Mouse (Mus musculus) brain, embryonic 14.5 days (tissue): ENCODE measurements around the gene Olfr1371. TPM values are rescaled to one million over a fixed set of nuclear protein-coding genes. Genes with fewer than 3 reads are reported as not detected.
A peak's percentile ranks its signal among the peaks of the same experiment; 100 is the strongest.

Experiments
- DNase-seq: peaks from one replicate; pipeline ENCODE4 v3.0.0-alpha.2; 2011; ENCODE audit warnings: low read depth
- CTCF ChIP-seq: fragments of 200-500 bp; IDR thresholded peaks from 2 replicates; pipeline ENCODE4 v1.5.1; 2012; ENCODE audit warnings: inconsistent platforms, mild to moderate bottlenecking, moderate library complexity, borderline replicate concordance; ENCODE audit not compliant: insufficient read depth, insufficient read length; ENCODE audit errors: extremely low read depth
- POLR2A ChIP-seq: fragments of 200-500 bp; IDR thresholded peaks from 2 replicates; pipeline ENCODE4 v1.6.1; 2012; ENCODE audit warnings: mild to moderate bottlenecking, inconsistent platforms, borderline replicate concordance; ENCODE audit not compliant: poor library complexity, insufficient read depth, insufficient read length, severe bottlenecking; ENCODE audit errors: extremely low read depth
- polyA plus RNA-seq: library from polyadenylated mRNA; depleted of rRNA; stranded (reverse); fragments of >200 nt; gene quantifications from 2 replicates; pipeline ENCODE4 v1.2.3, GENCODE M21; 2012; rRNA removed

Olfr1371 gene
- not detected in 2 replicates for polyA plus RNA-seq

- TF ChIP-seq POLR2A (no peak), CTCF (no peak)
- no peak for DNase-seq
These were observed at the start of gene Olfr1371 for GRCm38 (mm10) chr11:52213887-52214286. TSS of gene Olfr1371 (minus strand) at chr11:52213987.

DNA sequence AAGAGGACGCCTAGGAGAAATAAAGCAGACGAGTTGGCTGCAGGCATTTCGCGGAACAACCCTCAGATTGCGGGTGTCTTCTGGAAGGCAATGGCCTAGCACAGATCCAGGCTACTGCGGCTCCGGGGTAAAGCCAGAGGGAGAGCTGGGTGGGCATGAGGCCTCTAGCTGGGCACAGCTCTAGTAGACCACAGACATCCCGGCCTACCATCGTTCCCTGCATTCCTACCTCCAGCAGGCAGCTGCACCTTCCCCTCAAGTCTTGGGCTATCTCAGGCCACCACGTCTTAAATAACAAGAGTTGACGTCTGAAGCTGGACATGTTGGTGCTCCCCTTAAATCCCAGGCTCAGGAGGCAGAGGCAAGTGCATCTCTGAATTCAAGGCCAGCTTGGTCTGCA lies 48.6 kb upstream of the Olfr1371 start:
- no peak for DNase-seq
- TF ChIP-seq CTCF (no peak), POLR2A (no peak)

DNA sequence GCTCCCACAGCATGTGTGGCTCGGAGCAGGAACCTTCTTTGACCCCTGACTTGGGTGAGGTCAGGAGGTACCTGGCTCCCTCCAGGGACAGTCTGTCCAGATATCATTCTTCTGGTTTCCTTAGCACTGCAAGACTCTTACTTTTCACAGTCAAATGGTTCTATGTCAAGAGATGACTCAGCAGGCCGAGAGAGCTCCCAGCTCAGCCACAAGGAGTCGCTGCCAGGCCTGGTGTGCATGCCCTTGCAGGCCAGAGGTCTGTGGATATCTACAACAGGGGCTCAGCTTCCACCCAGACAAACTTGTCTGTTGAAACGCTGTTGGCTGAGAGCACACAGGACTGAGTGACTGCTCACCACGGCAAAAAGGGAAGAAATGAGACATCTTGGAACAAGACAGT lies 48.1 kb upstream of the Olfr1371 start:
- no peak for DNase-seq
- TF ChIP-seq POLR2A = no peak
- peak; percentile 44 for TF ChIP-seq CTCF

DNA sequence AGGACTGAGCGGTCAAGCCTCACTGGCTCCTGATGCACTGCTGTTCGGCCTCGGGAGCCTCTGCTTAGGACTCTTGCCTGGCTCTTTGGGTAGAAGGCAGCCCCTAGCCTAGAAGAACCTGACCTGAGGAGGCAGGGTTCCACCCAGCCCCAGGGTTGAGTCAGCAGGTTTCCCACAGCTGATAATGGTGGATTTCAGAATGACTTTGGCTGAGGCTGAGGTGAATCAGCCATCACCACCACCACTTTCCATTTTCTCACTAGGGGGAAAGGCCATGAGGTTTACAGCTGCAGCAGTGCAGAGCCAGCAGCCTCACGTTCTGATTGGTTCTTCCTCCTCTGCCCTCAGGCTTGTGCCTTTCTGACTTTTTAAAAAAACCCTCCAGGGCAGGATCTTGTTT lies 47.1 kb upstream of the Olfr1371 start:
- TF ChIP-seq POLR2A (no peak), CTCF (no peak)

GRCm38 (mm10) chr11:52258711-52259110 lies 44.9 kb upstream of the Olfr1371 start:
- TF ChIP-seq CTCF = no peak
- TF ChIP-seq POLR2A = no peak
- no peak for DNase-seq

More for the DNA sequence above, 47.1 kb upstream of the Olfr1371 start:
- DNase-seq = no peak

GRCm38 (mm10) chr11:52257376-52257775 lies 43.6 kb upstream of the Olfr1371 start:
- TF ChIP-seq POLR2A (no peak), CTCF (no peak)
- DNase-seq = no peak

- TF ChIP-seq CTCF (no peak), POLR2A (no peak)
- DNase-seq = no peak
These were observed 41.3 kb upstream of the Olfr1371 start for GRCm38 (mm10) chr11:52255077-52255476.

GRCm38 (mm10) chr11:52253674-52254375 lies 40.0 kb upstream of the Olfr1371 start:
- TF ChIP-seq POLR2A = no peak
- peak; percentile 91 for TF ChIP-seq CTCF
- peak; percentile 79 for DNase-seq

- TF ChIP-seq POLR2A (no peak), CTCF (no peak)
- DNase-seq = no peak
These were observed 38.9 kb upstream of the Olfr1371 start for GRCm38 (mm10) chr11:52252692-52253091.

DNA sequence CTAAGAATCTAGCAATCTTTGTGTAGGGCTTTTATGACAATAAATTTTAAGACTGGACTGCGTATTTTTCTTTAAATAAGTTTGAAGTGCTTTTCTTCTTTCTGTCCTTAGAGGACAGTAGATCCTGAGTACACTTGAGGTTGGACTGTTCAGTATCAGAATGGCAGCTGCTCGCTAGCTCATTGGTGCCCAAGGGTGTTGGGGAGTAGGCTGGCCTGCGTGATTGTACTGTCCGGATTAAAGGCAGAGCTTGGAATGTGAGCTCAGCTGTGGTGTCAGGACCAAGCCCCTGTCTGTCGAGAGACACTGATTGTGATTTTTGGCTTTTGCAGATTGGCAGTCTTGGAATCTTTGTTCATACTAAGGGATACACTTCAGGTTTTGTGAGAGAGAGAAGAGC lies 38.0 kb upstream of the Olfr1371 start:
- DNase-seq = no peak
- TF ChIP-seq CTCF (no peak), POLR2A (no peak)

DNA sequence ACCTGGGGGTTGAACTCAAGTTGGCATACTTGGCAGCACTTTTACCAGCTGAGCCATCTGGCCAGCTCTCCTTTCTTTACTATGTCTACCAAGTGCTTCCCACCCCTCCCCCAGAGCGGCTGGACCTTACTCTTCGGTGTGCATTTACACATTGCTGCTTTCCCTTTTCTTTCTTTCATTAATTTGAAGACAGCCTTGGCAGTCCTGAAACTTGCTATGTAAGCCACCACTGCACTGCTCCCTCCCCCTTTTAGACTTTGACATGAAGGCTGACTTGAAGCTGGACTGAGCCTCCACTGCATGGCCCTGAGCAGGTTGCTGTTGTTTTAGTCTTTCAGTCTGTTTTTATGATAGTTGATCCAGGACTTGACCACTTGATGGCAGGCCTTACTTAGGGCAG lies 35.7 kb upstream of the Olfr1371 start:
- TF ChIP-seq POLR2A = no peak
- no peak for TF ChIP-seq CTCF
- DNase-seq = peak; percentile 13

- no peak for DNase-seq
- no peak for TF ChIP-seq CTCF
- no peak for TF ChIP-seq POLR2A
These were observed 27.2 kb upstream of the Olfr1371 start for GRCm38 (mm10) chr11:52240898-52241542.
